Mouse (Mus musculus) thymus, postnatal 10 days (tissue): Measurements from ENCODE around the gene Il25.
"Not testable (repeated sequence)": the region's sequence is repeated elsewhere in the genome, so short reads cannot be mapped to it uniquely, and the experiment has no call there.

Experiments used
- DNase-seq, 2 experiments: peaks; one replicate each; pipeline ENCODE4 v3.0.0; 2021; ENCODE audit warnings: low spot score in 2 of 2

The Il25 gene

DNA sequence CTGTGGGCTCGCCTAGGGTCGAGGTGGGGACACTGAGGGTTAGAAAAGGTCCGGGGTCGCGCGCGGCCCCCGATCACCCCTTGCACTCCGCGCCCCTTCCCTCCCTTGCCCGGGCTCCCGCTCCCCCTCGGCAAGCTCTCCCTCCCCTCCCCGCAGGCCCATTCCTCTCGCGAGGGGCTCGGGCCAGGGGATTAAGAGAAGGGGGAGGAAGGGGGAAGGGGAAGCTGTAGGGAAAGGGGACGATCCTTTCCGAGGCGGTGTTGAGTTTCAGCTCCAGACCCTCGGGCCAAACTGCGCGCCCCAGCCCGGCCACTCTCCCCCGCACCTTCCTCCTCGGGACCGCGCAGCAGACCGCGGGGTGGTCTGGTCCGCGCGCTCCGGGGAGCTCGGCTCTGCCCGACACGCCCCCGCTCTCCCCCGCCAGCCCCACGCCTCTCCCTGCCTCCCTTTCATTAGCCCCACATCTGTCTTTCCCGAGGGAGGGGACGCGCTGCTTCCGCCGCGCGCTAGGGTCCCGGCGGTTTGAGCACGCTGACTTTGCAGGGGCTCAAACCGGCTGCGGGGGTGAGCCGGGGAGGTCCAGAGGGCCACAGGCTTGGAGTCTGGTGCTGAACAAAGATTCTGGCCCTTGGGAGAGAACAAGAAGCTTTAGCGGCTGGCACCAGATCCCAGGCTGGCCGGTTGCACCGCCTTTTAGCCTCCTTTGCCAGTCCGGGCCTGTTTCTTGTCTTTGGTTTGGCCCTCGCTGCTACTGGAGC, 5.9 kb upstream of the Il25 start:
- DNase-seq = no peak

DNA sequence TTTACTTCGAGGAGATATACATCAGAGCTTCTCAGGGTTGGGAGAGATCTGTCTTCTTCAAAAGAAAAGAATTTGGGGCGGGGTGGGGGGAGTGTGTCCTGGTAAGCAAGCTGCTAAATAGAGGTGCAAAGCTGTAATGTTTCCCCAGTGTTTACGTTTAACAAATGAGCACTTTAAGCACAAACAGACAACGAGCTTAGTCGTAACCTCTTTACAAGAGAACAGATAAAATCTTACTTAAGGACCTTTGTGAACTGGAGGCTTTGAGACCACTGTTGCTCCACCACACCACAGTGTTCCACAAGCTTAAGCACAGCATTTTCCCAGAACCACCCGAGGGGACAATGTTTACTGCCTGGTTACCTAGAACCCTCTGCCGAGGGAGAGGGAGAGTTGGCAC, 5.2 kb upstream of the Il25 start:
- DNase-seq = no peak

DNA sequence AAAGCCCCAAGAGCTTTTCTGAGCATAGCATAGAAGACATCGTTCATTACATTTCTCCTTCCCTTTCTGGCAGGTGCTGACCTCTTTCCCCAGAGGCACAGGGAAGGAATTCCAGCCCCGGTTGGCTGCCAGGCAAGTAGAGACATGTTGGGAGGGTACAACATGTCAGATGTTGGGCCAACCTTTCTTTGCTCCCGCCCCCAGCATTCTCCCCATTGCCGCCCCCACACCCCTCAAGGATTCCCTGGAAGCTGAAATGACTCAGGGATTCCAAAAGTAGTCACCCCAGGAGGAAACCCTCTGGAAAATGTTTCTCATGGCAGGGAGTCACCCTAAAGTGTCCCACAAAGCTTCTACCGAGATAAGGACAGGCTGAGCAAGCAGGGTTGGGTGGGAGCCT, 2.7 kb upstream of the Il25 start:
- no peak for DNase-seq

DNA sequence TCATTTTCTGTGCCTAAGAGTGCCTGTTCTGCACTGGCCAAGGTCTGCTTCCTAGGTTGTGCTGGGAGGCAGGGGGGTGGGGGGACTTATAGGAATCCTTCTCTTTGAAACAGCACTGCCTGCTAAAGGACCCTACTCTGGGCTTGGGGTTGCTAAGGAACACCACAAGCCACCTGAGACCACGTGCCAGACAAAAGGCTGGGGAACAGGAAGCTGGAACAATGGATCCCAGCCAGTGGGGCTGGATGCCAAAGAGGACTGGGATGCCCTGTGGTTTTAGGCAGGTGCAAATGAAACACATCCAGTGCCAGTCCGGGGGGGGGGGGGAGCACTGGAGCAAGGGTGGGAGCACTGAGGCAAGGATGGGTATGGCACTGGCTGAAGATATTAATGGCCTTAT, 2.1 kb upstream of the Il25 start:
- no peak for DNase-seq

DNA sequence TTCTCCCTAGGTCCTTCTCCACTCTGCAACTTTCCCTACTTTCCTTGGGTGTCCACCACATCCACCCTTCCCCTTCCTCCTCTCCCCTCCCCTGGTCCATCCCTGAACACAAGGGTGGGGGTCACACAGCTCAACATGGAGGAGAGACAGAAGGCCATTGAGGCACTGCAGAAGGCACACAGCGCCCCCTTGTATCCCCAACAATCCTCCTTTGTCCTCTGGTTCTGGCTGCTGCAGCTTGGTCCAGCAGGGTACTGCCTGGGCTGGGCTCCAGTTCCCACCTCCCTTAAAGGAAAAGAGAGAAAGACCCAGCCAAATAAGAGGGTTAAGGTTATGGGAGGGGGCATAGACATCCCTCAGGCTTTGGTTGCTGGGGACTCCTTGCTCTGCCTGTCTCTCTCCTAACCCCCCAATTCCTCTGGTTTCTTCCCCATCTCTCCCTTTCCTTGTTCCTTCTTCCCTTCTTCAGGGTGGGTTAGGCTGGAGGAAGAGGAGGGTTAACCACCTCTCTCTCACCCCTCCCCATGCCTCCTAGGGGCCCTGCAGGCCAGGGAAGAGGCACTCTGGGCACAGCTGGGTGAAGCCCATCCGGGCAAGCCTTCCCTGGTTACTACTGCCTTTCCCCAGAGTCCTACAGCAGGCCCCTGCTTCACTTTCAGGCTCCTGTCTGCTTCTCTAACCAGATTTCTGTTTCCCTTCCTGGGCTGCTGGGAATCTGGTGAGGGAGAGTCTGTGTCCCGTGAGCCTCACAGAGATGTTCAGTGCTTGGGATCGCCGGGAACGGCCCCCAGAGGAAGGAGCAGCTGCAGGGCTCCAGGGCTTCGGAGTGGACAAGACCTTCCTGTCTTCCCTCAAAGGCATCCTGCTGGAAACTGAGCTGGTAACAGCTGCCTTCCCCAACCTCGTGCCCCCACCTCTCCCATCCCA, 3.7 kb downstream of the Il25 start, which contains the start of gene Cmtm5:
TSS of gene Cmtm5 (plus strand) at position 358 of the 927 bp plus-strand sequence.
- no peak for DNase-seq

DNA sequence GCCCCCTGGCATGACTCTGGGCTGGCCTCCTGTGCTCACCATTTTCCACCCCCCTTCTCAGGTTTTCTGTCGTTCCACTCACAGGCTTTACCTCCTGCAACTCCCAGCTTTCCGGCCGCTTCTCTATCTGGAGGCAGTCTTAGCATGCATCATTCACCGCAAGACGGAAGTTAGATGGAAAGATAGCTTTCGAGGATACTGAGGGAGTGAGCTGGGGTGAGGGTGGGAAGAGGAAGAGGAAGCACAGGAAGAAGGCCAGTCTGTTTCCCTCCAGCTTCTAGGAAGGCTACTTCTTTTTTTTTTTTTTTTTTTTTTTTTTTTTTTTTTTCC, 4.3 kb downstream of the Il25 start:
- DNase-seq = no peak

DNA sequence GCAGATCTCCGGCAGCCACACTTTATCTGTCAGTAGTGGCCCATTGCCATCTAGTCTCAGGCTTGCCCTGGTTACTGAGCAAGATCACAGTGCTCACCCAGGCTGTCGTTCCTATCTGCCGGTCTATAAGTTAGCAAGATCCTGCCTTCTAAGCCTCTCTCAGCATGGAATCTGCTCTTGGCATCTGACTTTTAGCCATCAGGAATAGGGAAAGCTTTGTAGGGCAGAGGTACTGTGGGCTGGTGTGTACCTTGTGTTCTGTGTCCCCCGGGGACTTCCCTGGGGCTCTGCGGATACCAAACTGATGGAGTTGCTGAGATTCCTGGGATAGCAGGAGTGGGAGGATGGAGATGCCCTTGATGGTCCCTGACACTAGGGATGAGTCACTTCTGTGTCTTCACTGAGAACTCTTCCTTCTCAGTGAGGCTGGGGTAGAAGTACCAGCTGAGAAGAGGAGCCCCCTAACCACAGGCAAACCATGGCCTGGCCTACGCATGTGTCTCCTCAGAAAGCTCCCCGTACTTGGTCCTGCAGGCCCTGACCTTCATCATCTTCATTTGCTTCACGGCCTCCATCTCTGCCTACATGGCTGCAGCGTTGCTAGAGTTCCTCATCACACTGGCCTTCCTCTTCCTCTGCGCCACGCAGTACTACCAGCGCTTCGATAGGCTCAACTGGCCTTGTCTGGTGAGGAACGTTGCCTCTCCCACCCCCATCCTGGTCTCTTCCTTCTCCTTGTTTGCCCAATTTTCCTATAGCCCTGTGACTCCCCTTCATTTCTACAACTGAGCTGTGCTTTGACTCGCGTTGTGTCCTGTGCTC, 5.1 kb downstream of the Il25 start:
- DNase-seq = no peak

DNA sequence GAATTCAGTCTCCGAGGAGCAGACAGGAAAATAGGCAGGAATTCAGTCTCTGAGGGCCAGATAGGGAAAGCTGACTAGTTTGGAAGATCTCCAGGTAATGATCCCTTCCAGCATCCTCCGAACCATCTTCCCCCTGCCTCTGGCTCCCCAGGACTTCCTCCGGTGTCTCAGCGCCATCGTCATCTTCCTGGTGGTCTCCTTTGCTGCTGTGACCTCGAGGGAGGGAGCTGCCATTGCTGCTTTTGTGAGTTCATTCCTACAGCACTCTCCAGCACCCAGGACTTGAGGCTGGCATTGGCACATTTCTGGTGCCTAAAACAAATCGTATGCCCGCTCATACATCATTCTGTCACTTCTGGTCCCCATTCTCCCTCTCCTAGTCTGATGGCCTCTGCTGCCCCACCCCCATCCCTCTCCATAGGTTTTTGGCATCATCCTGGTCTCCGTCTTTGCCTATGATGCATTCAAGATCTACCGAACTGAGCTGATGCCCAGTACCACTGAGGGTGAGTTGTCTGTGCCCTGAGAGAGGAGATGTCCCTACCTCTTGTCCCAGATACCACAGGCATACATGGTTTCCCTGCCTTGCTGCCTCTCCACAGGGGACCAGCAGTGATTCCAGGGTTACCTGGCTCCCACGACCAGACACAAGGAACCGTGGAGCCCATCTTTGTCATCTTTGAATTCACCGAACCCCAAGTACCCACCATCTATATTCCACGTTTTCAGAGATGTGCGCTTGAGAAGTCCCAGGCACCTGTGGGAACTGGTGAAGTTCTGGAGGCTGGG, 6.1 kb downstream of the Il25 start:
- no peak for DNase-seq

DNA sequence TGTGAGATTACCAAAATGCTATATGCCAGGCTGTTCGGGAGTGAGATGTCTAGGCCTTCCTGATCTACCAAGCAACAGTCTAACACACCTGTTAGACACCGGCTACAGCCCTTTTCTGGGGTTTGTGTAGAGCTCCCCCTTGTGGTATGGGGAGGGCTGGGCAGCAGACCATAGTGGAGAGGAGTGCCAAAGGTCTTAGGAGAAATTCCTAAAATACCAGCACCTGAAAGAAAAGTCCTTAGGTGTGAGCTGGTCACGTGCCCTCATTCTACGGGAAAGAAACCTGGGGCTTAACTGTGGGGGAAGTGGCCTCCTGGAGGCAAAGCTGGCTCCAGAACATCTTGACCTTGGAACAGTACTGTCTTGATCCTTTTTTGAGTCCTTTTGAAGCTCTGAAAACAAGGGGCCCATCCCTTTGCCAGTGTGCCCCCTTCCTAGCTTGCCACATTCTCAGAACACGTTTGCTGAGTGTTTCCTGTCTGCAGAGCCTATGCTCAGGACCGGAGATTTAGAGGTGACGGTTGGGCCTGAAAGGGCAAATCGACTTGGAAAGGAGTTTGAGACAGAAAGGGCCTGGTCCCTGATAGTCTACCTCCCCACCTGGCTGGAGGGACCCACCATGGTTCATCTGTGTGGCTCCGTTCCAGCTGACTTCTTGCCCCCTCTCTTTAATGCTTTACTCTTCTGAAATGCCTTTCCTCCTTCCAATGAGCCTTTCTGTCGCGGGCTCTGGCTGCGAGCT, 7.1 kb downstream of the Il25 start:
- peak; percentile 42 to 72 for DNase-seq

DNA sequence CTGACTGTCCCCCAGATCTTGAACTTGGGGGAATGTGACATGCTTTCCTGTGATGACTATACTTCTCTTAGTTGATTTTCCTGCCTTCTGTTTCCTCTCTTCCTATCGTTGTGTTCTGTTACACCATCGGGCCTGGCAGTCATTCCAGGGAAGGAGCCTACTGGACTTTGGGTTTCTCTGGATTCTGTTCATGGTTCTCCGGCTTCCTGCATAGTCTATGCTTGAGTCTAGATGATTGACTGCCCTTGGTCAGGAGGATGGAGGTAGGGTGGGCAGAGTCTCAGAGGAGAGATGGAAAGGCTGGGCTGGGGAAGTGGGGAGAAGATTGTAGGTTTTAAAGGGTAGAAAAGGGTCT, 7.7 kb downstream of the Il25 start:
- DNase-seq = no peak

DNA sequence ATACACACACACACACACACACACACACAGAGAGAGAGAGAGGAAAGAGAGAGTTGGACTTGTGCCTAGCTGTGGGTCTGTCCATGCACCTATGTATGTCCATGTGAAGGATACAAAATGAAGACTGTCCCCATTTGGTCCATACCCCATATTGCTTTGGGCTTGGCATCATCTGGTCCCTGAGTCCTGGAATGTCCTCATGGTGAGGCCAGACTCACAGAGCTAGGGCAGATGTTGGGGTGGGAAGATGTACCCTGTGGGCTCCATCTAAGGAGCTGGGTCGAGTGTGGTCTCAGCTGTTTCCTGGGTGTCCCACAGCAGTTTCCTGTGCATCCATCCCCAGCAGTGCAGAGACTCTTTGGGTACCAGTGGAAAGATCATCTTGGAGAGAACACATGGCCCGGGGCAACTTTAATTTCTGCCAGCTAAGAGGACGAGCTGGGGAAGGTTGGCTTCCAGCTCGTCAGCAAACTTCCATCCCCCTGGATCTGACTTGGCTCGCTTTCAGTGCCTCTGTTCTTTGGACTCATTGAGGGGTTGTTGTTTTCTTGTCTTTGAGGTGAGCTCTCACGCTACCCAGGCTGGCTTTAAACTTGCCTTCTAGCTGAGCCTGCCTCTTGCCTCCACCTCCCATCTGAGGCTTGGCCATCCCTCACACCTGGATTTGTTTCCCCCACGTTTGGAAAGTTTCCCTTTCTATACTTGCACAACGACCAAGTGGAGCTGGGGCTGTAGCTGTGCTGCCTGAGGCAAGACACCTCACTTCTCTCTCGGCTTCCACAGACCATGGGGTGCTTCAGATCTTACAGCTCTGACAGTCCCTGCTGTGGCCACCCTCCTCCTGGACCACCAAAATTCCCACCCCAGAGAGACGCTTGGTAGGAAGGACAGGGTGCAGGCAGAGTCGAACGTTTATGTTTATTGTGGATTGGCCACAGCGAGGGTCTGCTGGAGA, 8.8 kb downstream of the Il25 start:
- DNase-seq = no peak

DNA sequence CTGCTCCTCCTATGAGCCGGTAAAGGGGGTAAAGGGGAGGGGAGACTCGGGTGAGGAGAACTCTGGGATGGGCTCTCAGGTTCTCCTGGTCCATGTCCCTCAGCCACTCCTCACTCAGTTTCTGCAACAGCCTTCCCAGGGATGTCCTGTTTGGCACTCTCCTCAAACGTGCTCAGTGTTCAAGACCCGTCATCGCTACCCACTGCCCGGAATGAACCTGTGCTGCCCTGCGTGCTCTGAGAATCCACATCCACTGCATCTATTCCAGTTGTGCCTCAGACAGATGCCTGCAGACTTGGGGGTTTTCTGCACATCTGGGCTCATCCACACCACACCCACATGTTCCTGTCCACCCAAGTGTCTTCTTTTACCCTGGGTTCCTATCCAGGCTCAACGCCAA, 10.0 kb downstream of the Il25 start:
- DNase-seq = no peak

DNA sequence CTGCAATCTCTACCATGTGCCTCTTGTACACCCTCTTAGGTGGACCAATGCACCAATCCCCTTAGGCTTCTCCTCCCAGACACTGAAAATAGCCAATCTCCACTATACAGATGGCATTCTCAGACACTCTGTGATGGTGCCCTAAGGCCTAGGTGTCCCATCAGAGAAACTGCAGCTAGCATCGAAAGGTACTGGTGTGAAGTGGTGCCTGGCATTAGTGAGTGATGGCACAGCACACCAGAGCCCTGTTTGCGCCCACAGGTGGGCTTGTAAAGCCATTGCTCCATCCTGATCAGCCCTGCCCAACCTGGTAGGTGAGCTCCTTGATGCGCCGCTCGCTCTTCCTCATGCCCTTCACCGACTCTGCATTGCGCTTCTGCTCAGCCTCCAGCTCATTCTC, 11.5 kb downstream of the Il25 start:
- no peak for DNase-seq

DNA sequence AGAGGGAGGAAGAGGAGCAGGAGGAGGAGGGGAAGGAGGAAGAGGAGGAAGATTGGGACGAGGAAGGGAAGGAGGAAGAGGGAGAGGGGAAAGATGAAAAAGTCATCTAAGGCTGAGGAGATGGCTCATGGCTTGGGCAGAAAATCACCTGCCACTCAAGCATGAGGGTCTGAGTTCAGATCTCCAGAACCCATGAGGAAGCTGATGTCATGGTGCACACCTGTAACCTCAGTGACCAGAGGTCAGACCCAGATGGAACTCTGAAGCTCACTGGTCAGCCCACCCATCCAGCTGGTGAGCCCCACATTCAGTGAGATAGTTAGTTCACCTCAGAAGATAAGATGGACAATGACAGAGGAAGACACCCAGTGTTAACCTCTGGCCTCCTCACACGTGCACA, 12.4 kb downstream of the Il25 start:
- DNase-seq = no peak

DNA sequence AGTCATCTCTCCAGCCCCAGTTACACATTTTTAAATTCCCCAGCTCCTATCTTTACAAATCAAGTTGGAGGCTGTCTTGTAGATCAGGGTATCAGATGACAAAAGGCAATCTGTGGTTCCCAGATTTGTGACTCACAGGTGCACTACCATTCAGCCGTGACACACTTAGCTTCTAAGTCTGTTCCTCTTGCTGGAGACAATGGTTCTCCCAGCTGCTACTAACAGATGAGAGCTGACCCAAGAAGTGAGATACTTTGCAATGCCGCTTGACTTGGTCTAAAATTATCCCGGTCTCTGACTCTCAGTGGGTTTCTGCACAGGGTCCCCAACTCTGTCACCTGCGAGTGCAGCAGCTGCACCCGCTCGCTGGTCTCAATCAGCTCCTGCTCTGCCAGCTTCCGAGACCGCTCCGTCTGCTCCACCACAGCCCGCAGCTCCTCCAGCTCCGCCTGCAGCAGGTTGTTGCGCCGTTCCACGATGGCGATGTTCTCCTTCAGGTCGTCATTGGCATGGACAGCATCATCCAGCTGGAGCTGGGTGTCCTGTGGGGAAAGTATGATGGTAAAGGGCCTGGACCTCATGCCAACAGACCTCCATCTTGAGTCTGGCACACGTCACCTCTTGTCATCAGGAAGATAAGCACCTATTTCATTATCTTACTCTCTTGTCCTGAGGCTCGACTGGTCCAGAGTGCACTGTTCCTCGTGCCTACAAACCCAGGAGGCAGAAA, 13.6 kb downstream of the Il25 start:
- no peak for DNase-seq

DNA sequence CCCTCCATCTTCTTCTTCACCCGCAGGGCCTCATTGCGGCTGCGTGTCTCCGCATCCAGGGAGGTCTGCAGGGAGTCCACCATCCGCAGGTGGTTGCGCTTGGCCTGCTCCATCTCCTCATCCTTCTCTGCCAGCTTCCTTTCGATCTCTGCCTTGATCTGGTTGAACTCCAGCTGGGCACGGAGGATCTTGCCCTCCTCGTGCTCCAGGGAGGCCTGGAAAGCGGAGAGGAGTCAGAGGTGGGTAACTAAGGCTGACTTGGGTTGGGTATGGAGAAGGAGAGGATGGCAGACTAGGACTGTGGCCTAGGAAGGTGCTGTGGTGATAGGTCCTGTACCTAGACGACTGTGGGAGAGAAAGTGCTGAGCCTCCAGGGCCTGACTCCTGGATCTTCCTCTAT, 14.5 kb downstream of the Il25 start:
- DNase-seq = not testable (repeated sequence)

DNA sequence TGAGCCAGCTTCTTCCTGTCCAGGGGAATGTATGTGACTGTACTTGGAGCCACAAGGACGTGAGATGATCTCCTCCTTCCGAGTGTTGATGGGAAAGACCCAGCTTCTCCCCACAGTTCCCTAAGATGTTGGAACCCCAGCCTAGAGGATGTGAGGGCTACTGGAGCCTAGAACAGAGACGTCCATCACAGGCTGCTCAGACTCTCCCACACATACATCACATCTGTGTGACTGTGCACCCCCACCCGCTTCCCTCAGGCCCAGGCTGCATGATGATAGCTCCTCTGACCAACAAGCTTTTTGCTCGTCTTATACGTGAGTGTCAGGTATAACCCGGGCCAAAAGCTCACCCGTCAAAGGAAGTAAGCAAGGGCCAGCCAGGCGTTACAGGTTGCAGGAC, 16.3 kb downstream of the Il25 start:
- no peak for DNase-seq

DNA sequence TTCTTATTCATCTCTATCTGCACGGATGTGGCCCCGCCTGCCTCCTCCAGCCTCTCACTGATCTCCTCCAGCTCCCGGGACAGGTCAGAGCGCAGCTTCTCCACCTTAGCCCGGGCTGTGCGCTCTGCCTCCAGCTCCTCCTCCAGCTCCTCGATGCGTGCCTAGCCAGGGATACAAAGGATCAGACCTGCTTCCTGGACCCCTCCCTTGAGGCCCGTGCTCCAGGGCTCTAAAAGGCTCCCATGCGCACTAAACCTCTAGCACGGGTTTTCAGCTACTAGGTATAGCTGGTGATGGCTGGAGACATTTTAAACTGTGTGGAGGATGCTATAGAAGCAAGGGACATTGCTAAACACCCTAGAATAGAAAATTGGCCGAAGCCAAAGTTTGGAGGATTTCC, 18.0 kb downstream of the Il25 start:
- no peak for DNase-seq

DNA sequence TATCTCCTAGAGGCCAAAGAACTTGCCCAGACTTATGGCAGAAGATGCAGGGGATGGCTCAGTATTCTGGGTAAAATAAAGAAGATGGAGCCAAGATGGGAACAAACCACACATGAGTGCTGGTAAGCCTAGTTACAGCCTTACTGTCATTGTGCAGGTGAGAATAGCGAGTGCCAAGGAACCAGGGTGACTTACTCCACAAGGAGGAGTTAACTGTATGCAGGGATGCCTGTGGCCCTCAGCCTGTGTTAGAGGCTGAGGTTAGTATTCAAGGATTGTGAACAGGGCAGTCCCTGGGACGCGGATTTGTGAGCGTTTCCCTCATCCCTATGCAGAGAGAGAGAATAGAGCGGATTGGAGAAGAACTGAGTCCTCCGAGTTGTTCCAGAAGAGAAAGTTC, 19.1 kb downstream of the Il25 start:
- no peak for DNase-seq
